Mouse (Mus musculus): ENCODE measurements at regions not wholly inside any gene's neighbourhood (a gene's known extent, or its start where the extent isn't known, plus 50 kb on each side); places are given as distances from the start of the nearest gene placed in this dataset.

- WGBS = 89% methylated on average over 4 of the region's 4 CpGs
- H3K9me3 ChIP-seq (replicated peaks) = no peaks in the 10 kb centered on the region
- no peak overlapping the region for H3K4me3 ChIP-seq
- no peak for DNase-seq (ENCODE audit: low spot score)
- no peaks in the 10 kb centered on the region for H3K27me3 ChIP-seq (ENCODE audit: low read depth, poor library complexity, severe bottlenecking)
- peaks cover 32% of the 10 kb centered on the region for H3K4me1 ChIP-seq
- H3K36me3 ChIP-seq = no peaks in the 10 kb centered on the region
- no peak overlapping the region for H3K27ac ChIP-seq
Observed at GRCm38 (mm10) chr2:178990959-178991358, 451.3 kb upstream of the Cdh4 start.

GRCm38 (mm10) chr2:178992334-178993116 lies 449.7 kb upstream of the Cdh4 start:
- WGBS = 74% methylated on average over 8 of the region's 8 CpGs
- DNase-seq (ENCODE audit: low spot score) = no peak
- H3K27ac ChIP-seq = peak overlapping the region; percentile 78
- H3K36me3 ChIP-seq = no peaks in the 10 kb centered on the region
- H3K4me3 ChIP-seq = no peak overlapping the region
- H3K9me3 ChIP-seq (replicated peaks) = no peaks in the 10 kb centered on the region
- H3K4me1 ChIP-seq = peaks cover 32% of the 10 kb centered on the region
- H3K27me3 ChIP-seq (ENCODE audit: low read depth, poor library complexity, severe bottlenecking) = no peaks in the 10 kb centered on the region

- Histone ChIP-seq H3K4me1 (peaks cover 10% of the 10 kb centered on the region), H3K9me3 (replicated peaks) (no peaks in the 10 kb centered on the region), H3K27me3 (ENCODE audit: low read depth, poor library complexity, severe bottlenecking) (no peaks in the 10 kb centered on the region), H3K27ac (no peak overlapping the region), H3K36me3 (no peaks in the 10 kb centered on the region), H3K4me3 (no peak overlapping the region)
- DNase-seq (ENCODE audit: low spot score) = no peak
- WGBS = 57% methylated on average over 2 of the region's 2 CpGs
Observed at GRCm38 (mm10) chr2:178997921-178998320, 444.3 kb upstream of the Cdh4 start.

GRCm38 (mm10) chr2:179000448-179001081 lies 441.7 kb upstream of the Cdh4 start:
- WGBS = 73% methylated on average over 17 of the region's 17 CpGs
- no peak overlapping the region for H3K4me3 ChIP-seq
- no peaks in the 10 kb centered on the region for H3K36me3 ChIP-seq
- H3K27ac ChIP-seq = no peak overlapping the region
- DNase-seq (ENCODE audit: low spot score) = no peak
- no peaks in the 10 kb centered on the region for H3K9me3 ChIP-seq (replicated peaks)
- peaks cover 6% of the 10 kb centered on the region; the same call in 1 of the 2 replicates for H3K4me1 ChIP-seq
- no peaks in the 10 kb centered on the region for H3K27me3 ChIP-seq (ENCODE audit: low read depth, poor library complexity, severe bottlenecking)

- Histone ChIP-seq H3K27ac (no peak overlapping the region), H3K4me3 (no peak overlapping the region), H3K36me3 (no peaks in the 10 kb centered on the region), H3K27me3 (ENCODE audit: low read depth, poor library complexity, severe bottlenecking) (no peaks in the 10 kb centered on the region), H3K4me1 (0 out of 2 replicates have a peak, but pooled peaks cover 4% of the 10 kb centered on the region), H3K9me3 (replicated peaks) (no peaks in the 10 kb centered on the region)
- DNase-seq (ENCODE audit: low spot score) = no peak
- WGBS = 82% methylated on average over 6 of the region's 6 CpGs
Observed at GRCm38 (mm10) chr2:179007766-179008165, 434.5 kb upstream of the Cdh4 start.

GRCm38 (mm10) chr2:179013891-179014593 lies 428.2 kb upstream of the Cdh4 start:
- Histone ChIP-seq H3K27me3 (ENCODE audit: low read depth, poor library complexity, severe bottlenecking) (no peaks in the 10 kb centered on the region), H3K4me1 (peaks cover 13% of the 10 kb centered on the region), H3K4me3 (no peak overlapping the region), H3K9me3 (replicated peaks) (no peaks in the 10 kb centered on the region), H3K27ac (no peak overlapping the region), H3K36me3 (no peaks in the 10 kb centered on the region)
- WGBS = 78% methylated on average over 6 of the region's 6 CpGs
- DNase-seq (ENCODE audit: low spot score) = no peak

GRCm38 (mm10) chr2:179022675-179023194 lies 419.5 kb upstream of the Cdh4 start:
- H3K4me3 ChIP-seq = no peak overlapping the region
- H3K9me3 ChIP-seq (replicated peaks) = no peaks in the 10 kb centered on the region
- WGBS = 72% methylated on average over 5 of the region's 5 CpGs
- DNase-seq (ENCODE audit: low spot score) = no peak
- no peaks in the 10 kb centered on the region for H3K36me3 ChIP-seq
- H3K27me3 ChIP-seq (ENCODE audit: low read depth, poor library complexity, severe bottlenecking) = no peaks in the 10 kb centered on the region
- no peaks in the 10 kb centered on the region for H3K4me1 ChIP-seq
- H3K27ac ChIP-seq = no peak overlapping the region

GRCm38 (mm10) chr2:179024225-179024624 lies 418.0 kb upstream of the Cdh4 start:
- H3K27me3 ChIP-seq (ENCODE audit: low read depth, poor library complexity, severe bottlenecking) = no peaks in the 10 kb centered on the region
- H3K9me3 ChIP-seq (replicated peaks) = no peaks in the 10 kb centered on the region
- 85% methylated on average over 3 of the region's 3 CpGs for WGBS

GRCm38 (mm10) chr2:179033171-179033570 lies 409.1 kb upstream of the Cdh4 start:
- Histone ChIP-seq H3K27me3 (ENCODE audit: low read depth, poor library complexity, severe bottlenecking) (no peaks in the 10 kb centered on the region), H3K4me3 (no peak overlapping the region), H3K9me3 (replicated peaks) (no peaks in the 10 kb centered on the region), H3K4me1 (no peaks in the 10 kb centered on the region), H3K27ac (no peak overlapping the region), H3K36me3 (no peaks in the 10 kb centered on the region)
- WGBS = 89% methylated on average over 2 of the region's 2 CpGs
- DNase-seq (ENCODE audit: low spot score) = no peak

More at GRCm38 (mm10) chr2:179024225-179024624, 418.0 kb upstream of the Cdh4 start:
- no peak overlapping the region for H3K4me3 ChIP-seq
- no peaks in the 10 kb centered on the region for H3K4me1 ChIP-seq
- no peak overlapping the region for H3K27ac ChIP-seq
- no peak for DNase-seq (ENCODE audit: low spot score)
- no peaks in the 10 kb centered on the region for H3K36me3 ChIP-seq

- H3K4me1 ChIP-seq = no peaks in the 10 kb centered on the region
- WGBS = 85% methylated on average over 6 of the region's 6 CpGs
- H3K9me3 ChIP-seq (replicated peaks) = no peaks in the 10 kb centered on the region
- no peak overlapping the region for H3K4me3 ChIP-seq
- DNase-seq (ENCODE audit: low spot score) = no peak
- no peaks in the 10 kb centered on the region for H3K27me3 ChIP-seq (ENCODE audit: low read depth, poor library complexity, severe bottlenecking)
- H3K36me3 ChIP-seq = no peaks in the 10 kb centered on the region
- no peak overlapping the region for H3K27ac ChIP-seq
Observed at GRCm38 (mm10) chr2:179035446-179035845, 406.8 kb upstream of the Cdh4 start.

GRCm38 (mm10) chr2:179039697-179040096 lies 402.5 kb upstream of the Cdh4 start:
- Histone ChIP-seq H3K27ac (no peak overlapping the region), H3K4me3 (no peak overlapping the region), H3K9me3 (replicated peaks) (no peaks in the 10 kb centered on the region), H3K36me3 (no peaks in the 10 kb centered on the region), H3K27me3 (ENCODE audit: low read depth, poor library complexity, severe bottlenecking) (no peaks in the 10 kb centered on the region), H3K4me1 (peaks cover 11% of the 10 kb centered on the region)
- DNase-seq (ENCODE audit: low spot score) = no peak
- 81% methylated on average over 2 of the region's 2 CpGs for WGBS

- Histone ChIP-seq H3K27ac (no peak overlapping the region), H3K4me3 (no peak overlapping the region), H3K9me3 (replicated peaks) (no peaks in the 10 kb centered on the region), H3K27me3 (ENCODE audit: low read depth, poor library complexity, severe bottlenecking) (no peaks in the 10 kb centered on the region), H3K36me3 (no peaks in the 10 kb centered on the region), H3K4me1 (peaks cover 27% of the 10 kb centered on the region)
- no peak for DNase-seq (ENCODE audit: low spot score)
- WGBS = 80% methylated on average over 4 of the region's 4 CpGs
Observed at GRCm38 (mm10) chr2:179043671-179044070, 398.6 kb upstream of the Cdh4 start.

GRCm38 (mm10) chr2:179045361-179045760 lies 396.9 kb upstream of the Cdh4 start:
- H3K4me1 ChIP-seq = peaks cover 27% of the 10 kb centered on the region
- 39% methylated on average over 1 of the region's 1 CpGs for WGBS
- DNase-seq (ENCODE audit: low spot score) = no peak
- no peak overlapping the region for H3K4me3 ChIP-seq
- H3K9me3 ChIP-seq (replicated peaks) = no peaks in the 10 kb centered on the region
- H3K27ac ChIP-seq = no peak overlapping the region
- no peaks in the 10 kb centered on the region for H3K27me3 ChIP-seq (ENCODE audit: low read depth, poor library complexity, severe bottlenecking)
- no peaks in the 10 kb centered on the region for H3K36me3 ChIP-seq

Measured in limb, embryonic 10.5 days (tissue).